Mouse (Mus musculus) heart, postnatal 4 days (tissue): ENCODE data around the gene Cyb5r2. TPM values are rescaled to one million over a fixed set of nuclear protein-coding genes. Genes with fewer than 3 reads are reported as not detected.

Experiments
- DNase-seq: peaks from one replicate; pipeline ENCODE4 v3.0.0; 2021
- total RNA-seq, 2 experiments: library from RNA; stranded (reverse); gene quantifications; 2 replicates each; pipeline ENCODE4 v1.2.3; 2021

The Cyb5r2 gene
- under 1 TPM in 1 of 2 experiments, not detected in 1; 0.24 TPM for total RNA-seq

DNA sequence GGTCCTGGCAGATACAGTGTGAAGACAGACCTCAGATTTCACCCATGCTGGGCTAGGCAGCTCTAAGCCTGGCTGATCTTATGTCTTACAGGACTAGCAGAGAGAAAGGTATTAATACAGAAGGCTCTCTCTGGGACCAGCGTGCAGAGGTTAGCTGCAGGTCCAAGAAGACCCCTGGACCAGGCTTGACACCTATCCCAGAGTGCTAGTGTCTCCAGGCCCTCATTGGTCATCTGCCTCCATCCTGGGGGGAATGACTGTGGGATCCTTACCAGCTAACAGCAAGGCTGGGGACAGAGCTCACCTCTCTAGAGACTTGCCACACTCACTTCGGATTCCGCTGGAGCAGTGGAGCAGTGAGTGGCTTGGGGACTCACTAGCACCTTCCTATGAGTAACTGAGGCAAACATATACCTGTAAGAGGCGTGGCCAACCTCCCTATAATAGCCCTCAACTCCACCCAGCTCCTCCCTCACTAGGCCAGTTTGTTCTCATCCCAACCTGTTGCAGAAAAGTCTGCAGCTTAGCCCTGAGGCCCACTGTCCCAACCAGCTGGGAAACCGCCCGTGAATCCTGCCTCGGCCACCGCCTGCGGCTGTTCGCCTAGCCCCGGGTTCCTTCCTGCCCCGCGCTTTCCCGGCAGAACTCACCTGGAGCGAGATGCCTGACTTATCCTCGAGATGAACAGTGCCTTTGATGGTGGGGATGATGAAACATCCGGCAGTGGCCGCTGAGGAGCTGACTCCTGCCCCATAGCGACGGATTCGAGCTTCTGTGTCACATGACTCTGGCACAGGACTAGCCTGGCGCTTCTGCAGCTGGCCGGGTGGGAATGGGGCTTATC is at the start of gene Cyb5r2:
TSS of gene Cyb5r2 (minus strand) at position 725 of the 844 bp plus-strand sequence.
- peak; percentile 25 for DNase-seq

GRCm38 (mm10) chr7:107802138-107802537 is 44.3 kb upstream of the Cyb5r2 start:
- no peak for DNase-seq

GRCm38 (mm10) chr7:107801108-107801507 is 43.3 kb upstream of the Cyb5r2 start, which contains the start of gene Ovch2:
Gene Ovch2, minus strand, starts transcription at chr7:107801208.
- DNase-seq, result no peak

- no peak for DNase-seq
Observed at GRCm38 (mm10) chr7:107796500-107796899, 38.7 kb upstream of the Cyb5r2 start.

GRCm38 (mm10) chr7:107787977-107788620 is 30.3 kb upstream of the Cyb5r2 start:
- peak; percentile 19 for DNase-seq

GRCm38 (mm10) chr7:107779611-107780010 is 21.8 kb upstream of the Cyb5r2 start:
- DNase-seq, result peak; percentile 8

GRCm38 (mm10) chr7:107778216-107778615 is 20.4 kb upstream of the Cyb5r2 start:
- DNase-seq, result no peak

DNA sequence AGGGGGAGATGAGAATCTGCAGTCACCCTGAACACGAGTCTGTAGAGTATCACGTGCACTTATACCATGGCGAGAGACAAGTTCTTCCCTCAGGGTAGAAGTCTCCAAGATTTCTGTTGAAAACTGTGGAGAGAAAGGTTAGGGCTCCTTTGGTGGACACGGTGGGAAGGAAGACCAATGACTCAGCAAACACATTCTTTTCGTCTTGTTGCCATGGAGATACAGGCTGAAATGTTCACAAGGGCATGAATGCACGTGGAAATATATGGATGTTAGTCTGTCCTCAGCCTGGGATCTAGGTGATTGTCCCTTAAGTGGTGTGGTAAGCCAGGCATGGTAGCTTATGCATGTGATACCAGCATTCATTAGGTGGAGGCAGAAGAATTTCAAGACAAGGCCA is 13.0 kb upstream of the Cyb5r2 start:
- DNase-seq, result no peak

DNA sequence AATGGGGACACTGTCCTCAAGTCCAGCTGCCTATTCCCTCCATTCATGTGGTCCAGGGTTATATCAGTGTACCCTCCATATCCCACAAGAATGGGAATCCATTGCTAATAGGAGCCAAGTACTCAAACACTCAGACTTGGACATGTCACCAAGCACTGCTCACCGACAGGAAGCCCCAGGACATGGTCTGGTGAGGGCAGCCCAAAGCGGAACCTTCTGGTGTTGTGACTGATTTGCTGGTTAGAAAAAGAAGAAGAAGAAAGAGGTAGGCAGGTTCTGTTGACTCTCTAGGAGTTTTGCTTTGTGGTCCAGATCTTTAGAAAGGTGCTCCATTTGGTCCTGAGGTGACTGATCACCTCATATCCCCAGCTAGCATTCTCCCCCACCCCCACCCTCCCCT is 1.1 kb downstream of the Cyb5r2 start:
- DNase-seq, result no peak

GRCm38 (mm10) chr7:107755905-107756304 is 1.9 kb downstream of the Cyb5r2 start:
- DNase-seq, result no peak

GRCm38 (mm10) chr7:107752031-107752520 is 5.8 kb downstream of the Cyb5r2 start:
- no peak for DNase-seq

DNA sequence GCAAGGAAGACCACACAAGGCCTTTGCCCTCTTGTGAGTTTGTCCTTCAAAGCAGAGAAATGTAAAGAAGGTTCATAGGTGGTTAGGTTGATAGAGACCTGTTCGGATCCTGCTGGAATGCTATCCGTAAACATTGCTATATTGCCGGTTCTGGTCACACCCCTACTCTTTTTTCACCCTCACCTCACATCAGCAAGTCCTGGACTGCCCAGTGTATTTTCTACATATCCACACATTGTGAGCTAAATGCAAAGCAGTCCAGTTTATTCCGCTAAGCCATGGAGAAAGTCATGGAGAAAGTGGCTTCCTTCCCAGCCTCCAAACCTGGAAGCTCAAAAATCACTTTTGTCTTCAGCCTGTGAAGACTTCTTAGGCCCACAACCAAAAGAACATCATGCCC is 8.1 kb downstream of the Cyb5r2 start:
- no peak for DNase-seq

- peak; percentile 43 for DNase-seq
Observed at GRCm38 (mm10) chr7:107749270-107749669, 8.6 kb downstream of the Cyb5r2 start.

DNA sequence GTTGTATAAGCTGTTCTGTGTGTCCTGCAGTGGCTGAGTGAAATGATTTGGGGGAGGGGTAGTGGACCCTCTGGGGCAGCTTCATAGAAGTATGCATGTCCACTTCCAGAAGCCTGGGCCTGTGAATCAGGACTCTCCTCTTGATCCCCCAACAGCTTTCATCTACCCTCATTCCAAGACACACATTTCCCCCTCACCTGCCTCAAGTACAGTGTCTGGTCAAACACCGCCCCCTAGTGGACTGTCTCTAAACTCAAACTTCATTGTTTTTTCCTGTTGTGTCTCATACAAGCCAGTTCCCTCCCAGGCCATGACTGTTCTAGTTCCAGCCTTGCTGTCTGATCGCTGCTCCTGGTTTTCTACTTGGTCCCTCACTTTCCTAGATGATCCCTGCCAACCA is 9.9 kb downstream of the Cyb5r2 start:
- peak; percentile 71 for DNase-seq

- no peak for DNase-seq
Observed at GRCm38 (mm10) chr7:107747476-107747875, 10.4 kb downstream of the Cyb5r2 start.

- no peak for DNase-seq
Observed at GRCm38 (mm10) chr7:107746036-107746435, 11.8 kb downstream of the Cyb5r2 start.

DNA sequence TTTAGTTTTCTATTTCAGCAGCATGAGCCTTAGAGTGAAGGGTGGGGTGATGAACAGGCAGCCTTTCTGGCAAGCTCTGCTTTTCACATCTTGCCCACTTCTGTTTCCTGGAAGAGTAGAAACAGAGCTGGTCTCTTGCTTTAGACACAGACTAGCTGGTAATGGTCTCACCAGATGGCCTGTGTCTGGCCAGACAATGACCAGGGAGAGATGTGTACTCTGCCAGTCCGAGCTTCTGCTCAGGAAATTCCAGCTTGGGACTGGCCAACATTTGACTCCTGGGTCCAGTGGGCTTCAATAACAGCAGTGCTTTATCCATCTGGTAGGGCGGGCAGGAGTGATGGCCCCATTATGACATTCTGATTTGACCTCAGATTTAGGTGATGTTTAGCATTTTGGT is 12.7 kb downstream of the Cyb5r2 start:
- no peak for DNase-seq

DNA sequence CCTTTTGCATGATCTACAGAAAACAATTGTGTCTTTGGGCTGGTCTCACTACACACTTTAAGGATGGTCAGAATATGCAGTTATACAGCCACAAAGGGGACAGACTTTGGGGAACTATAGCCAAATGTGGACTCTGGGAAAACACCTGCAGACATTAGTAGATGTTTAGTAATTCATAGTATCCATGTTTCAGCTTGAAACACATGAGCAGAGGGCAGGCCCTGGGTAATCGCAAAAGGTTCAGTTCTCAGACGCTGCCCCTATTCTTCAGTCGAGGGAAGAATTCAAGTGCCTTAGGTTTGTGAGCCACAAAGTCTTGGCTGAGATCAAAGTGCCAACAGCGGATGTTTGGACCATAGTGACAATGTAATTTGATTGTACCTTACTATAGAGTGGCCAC is 13.4 kb downstream of the Cyb5r2 start:
- no peak for DNase-seq

DNA sequence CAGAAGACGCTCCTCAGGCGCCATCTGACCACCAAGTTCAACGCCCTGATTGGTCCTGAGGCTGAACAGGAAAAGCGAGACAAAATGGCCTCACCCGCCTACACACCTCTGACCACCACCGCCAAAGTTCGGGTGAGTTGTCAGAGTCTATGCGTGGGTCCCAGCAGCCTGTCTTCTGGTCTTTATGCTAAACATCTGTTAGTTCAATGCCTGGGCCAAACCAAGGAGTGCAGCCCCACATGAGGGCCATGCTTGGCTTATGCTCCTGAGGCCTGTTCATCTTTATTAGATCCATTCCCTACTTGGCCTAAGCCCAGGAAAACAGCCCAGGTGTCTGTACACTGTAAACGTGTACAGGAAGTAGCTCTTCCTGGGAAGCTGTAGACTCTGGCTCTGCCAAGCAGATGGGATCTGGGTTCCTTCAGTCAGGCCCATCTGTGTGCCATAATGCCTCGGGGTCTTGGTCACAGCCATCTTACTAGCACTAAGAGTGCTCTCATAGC is 14.8 kb downstream of the Cyb5r2 start:
- no peak for DNase-seq

DNA sequence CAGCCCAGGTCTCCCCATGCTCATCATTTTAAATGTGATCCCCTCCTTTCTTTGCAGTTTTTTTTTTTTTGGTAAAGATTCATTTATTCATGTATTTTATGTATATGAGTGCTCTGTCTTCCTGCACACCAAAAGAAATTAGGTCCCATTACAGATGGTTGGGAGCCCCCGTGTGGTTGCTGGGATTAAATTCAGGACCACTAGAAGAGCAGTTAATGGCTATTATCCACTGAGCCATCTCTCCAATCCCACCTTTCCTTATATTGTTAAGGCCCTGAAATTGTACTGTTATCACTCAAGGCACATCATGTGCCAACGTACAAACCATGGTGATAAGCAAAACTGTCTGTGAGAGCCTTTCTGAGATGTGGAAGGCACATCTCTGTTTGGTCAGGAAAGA is 19.1 kb downstream of the Cyb5r2 start:
- DNase-seq, result peak; percentile 14

DNA sequence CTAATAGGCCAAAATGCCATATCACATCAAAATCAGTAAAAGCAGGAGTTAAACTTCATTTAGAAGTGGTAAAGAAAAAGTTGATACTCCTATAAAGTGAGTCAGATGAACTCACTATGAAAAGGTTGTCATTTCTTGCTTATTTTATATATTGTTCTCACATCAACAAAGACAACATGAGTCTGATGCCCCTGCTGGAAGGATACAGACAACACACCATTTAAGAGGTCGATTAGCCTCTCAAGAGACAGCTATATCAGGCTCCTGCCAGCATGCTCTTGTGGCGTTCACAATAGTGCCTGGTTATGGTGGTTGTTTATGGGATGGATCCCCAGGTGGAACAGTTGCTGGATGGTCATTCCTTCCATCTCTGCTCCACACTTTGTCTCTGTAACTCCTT is 24.7 kb downstream of the Cyb5r2 start:
- DNase-seq, result no peak

- DNase-seq, result no peak
Observed at GRCm38 (mm10) chr7:107730587-107730986, 27.2 kb downstream of the Cyb5r2 start.

DNA sequence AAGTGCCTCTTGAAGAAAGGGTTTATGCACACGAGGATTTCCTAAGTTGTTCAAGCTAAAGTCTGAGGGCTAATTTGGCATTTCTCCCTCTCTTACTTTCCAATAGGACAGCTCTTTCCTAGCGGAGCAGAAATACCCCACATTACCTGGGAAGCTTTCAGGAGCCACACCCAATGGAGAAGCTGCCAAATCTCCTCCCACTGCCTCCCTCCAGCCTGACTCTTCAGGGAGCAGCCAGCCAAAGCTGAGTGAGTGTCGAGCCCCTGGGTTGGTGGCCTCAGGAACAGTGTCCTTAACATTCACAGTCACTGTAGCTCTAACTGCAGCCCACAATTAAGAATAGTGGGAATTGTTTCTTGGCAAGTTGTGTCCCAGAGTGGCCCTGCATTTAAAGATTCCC is 30.3 kb downstream of the Cyb5r2 start:
- DNase-seq, result no peak

GRCm38 (mm10) chr7:107722536-107722935 is 35.3 kb downstream of the Cyb5r2 start:
- no peak for DNase-seq
